ENCODE assay signal across 1 mouse cellular context in the genomic region with DNA sequence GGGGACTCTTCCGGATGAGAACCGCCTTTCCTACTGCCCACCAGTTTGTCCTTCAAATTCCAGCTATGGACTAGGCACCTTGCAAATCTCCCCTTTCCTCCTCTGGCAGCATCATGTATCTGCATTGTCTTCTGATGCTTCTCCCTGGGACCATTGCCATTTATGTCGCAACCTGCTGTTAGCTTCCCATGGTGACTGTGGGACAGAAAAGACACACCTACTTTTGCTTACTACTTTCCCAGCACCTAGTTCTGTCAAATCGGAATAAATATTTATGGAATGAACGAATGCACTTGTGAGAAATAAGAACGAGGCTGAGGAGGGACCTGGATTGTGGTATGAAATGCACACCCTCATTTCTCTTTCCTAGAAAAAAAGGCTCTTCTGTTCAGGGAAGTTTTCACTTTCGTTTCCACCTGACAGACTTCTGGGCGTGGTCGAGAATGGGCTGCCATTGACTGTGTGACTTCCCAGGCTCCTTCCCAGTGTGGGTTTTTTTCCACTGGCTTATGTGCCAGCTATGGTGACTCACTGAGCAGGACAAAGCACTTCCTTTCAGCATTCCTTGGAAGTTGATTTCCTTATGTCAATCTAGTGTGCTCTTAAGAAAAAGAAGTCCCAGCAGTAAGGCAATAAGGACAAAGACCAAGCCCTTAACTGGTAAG.
A peak's percentile ranks its signal among the peaks of the same experiment; 100 is the strongest.
TF ChIP-seq lines count a peak whose summit lies in the region.

No protein-coding gene starts in this region.

TF ChIP-seq in CH12.LX, 34 proteins besides CTCF, POLR2A, EP300 and RAD21 (continued from another document):
- TF ChIP-seq USF1 (IDR thresholded peaks at IDR 0.05; ENCODE audit: low read depth, low read length) = no peak
- no peak for TF ChIP-seq MXI1 (IDR thresholded peaks at IDR 0.05; ENCODE audit: low read depth, low read length)
- TF ChIP-seq CHD1 (IDR thresholded peaks at IDR 0.05; ENCODE audit: low read depth, low read length) = no peak
- peak; percentile 48 for TF ChIP-seq ZNF384 (IDR thresholded peaks at IDR 0.05; ENCODE audit: low read depth, low read length)
- TF ChIP-seq KAT2A (IDR thresholded peaks at IDR 0.05; ENCODE audit: insufficient replicate concordance, low read length) = no peak
- 0 out of 2 replicates have a peak, but pooled peaks have one; percentile 23 for TF ChIP-seq IRF4 (IDR thresholded peaks at IDR 0.05; ENCODE audit: low read depth, low read length)
- TF ChIP-seq NELFE (IDR thresholded peaks at IDR 0.05; ENCODE audit: low read depth, low read length) = no peak
- no peak for TF ChIP-seq HCFC1 (IDR thresholded peaks at IDR 0.05; ENCODE audit: low read depth, low read length)
